Mouse (Mus musculus) neural tube, embryonic 11.5 days (tissue): ENCODE data around the gene Npsr1. TPM values are rescaled to one million over a fixed set of nuclear protein-coding genes. Genes with fewer than 3 reads are reported as not detected.

Experiments
- ATAC-seq: fragments of 200-750 bp; cut with Nextera tagmentation; 2 replicates; pipeline ENCODE4 v1.8.0; 2017; ENCODE audit warnings: moderate number of reproducible peaks, mild to moderate bottlenecking, moderate TSS enrichment, moderate library complexity; ENCODE audit not compliant: insufficient read depth, low FRiP score, low TSS enrichment
- DNase-seq: peaks from one replicate; pipeline ENCODE4 v3.0.0-alpha.2; 2015; ENCODE audit warnings: low spot score
- H3K27ac ChIP-seq: fragments of 300-500 bp; sonication (generic); 2 replicates; pipeline ENCODE4 v1.5.1; 2014; ENCODE audit warnings: low read depth, mild to moderate bottlenecking, low read length
- H3K27me3 ChIP-seq: fragments of 300-500 bp; sonication (generic); 2 replicates; pipeline ENCODE4 v1.6.1; 2014; ENCODE audit warnings: mild to moderate bottlenecking, low read length, mixed read lengths; ENCODE audit not compliant: control insufficient read depth, insufficient read depth
- H3K36me3 ChIP-seq: fragments of 300-500 bp; sonication (generic); 2 replicates; pipeline ENCODE4 v1.6.1; 2014; ENCODE audit warnings: mild to moderate bottlenecking, low read length, moderate library complexity, mixed read lengths; ENCODE audit not compliant: control insufficient read depth, insufficient read depth
- H3K4me1 ChIP-seq: fragments of 300-500 bp; sonication (generic); 2 replicates; pipeline ENCODE4 v1.6.1; 2014; ENCODE audit warnings: low read length, mixed read lengths; ENCODE audit not compliant: control insufficient read depth, insufficient read depth
- H3K4me2 ChIP-seq: fragments of 300-500 bp; sonication (generic); 2 replicates; pipeline ENCODE4 v1.6.1; 2014; ENCODE audit warnings: low read depth, mild to moderate bottlenecking, moderate library complexity
- H3K4me3 ChIP-seq: fragments of 300-500 bp; sonication (generic); 2 replicates; pipeline ENCODE4 v1.5.1; 2014; ENCODE audit warnings: low read depth, low read length
- H3K9ac ChIP-seq: fragments of 300-500 bp; sonication (generic); 2 replicates; pipeline ENCODE4 v1.6.1; 2014; ENCODE audit warnings: mild to moderate bottlenecking, low read length
- H3K9me3 ChIP-seq: fragments of 300-500 bp; sonication (generic); 2 replicates; pipeline ENCODE4 v1.6.1; 2016; ENCODE audit warnings: low read length; ENCODE audit not compliant: control insufficient read depth
- WGBS: fragments of 180-500 bp; shearing (Covaris S2); extraction: QIAGEN DNeasy Blood & Tissue Kit; methylation state at CpG from one replicate; pipeline ENCODE4 v1.1.7; 2014; 5-methylcytosine and 5-hydroxymethylcytosine counted together
- polyA plus RNA-seq: library from polyadenylated mRNA; unstranded; fragments of >200 nt; fragmentation: Nextera tagmentation; extraction: Ambion mirVana; gene quantifications from 2 replicates; pipeline ENCODE4 v1.2.1, GENCODE M21; 2014

The Npsr1 gene
- polyA plus RNA-seq, 1 experiment from 2014 or later: not detected

GRCm38 (mm10) chr9:24280498-24281287, 182.9 kb downstream of the Npsr1 start:
- H3K27ac ChIP-seq: no peak overlapping the region
- no peak overlapping the region for H3K9ac ChIP-seq
- H3K4me2 ChIP-seq: no peak overlapping the region
- WGBS: 89% methylated on average over 2 of the region's 2 CpGs
- H3K27me3 ChIP-seq: no peaks in the 10 kb centered on the region
- H3K4me3 ChIP-seq: no peak overlapping the region
- ATAC-seq: 0 out of 2 replicates have a peak, but pooled peaks have one; percentile 31
- H3K36me3 ChIP-seq: no peaks in the 10 kb centered on the region
- DNase-seq: no peak
- H3K4me1 ChIP-seq: no peaks in the 10 kb centered on the region; the same call in 1 of the 2 replicates
- no peaks in the 10 kb centered on the region for H3K9me3 ChIP-seq

GRCm38 (mm10) chr9:24282617-24283016, 184.8 kb downstream of the Npsr1 start:
- Histone ChIP-seq H3K9me3 (no peaks in the 10 kb centered on the region), H3K27ac (no peak overlapping the region), H3K27me3 (no peaks in the 10 kb centered on the region), H3K4me2 (no peak overlapping the region), H3K4me1 (no peaks in the 10 kb centered on the region; the same call in 1 of the 2 replicates), H3K36me3 (no peaks in the 10 kb centered on the region), H3K4me3 (no peak overlapping the region), H3K9ac (no peak overlapping the region)
- 62% methylated on average over 3 of the region's 3 CpGs for WGBS
- no peak for DNase-seq
- ATAC-seq: peak; percentile 49; the same call in 1 of the 2 replicates

- 72% methylated on average over 2 of the region's 2 CpGs for WGBS
- Histone ChIP-seq H3K27ac (no peak overlapping the region), H3K4me2 (no peak overlapping the region), H3K36me3 (no peaks in the 10 kb centered on the region), H3K27me3 (no peaks in the 10 kb centered on the region), H3K9ac (no peak overlapping the region), H3K4me3 (no peak overlapping the region), H3K9me3 (no peaks in the 10 kb centered on the region), H3K4me1 (no peaks in the 10 kb centered on the region; the same call in 1 of the 2 replicates)
- DNase-seq (peak; percentile 24), ATAC-seq (peak; percentile 79)
Measured at GRCm38 (mm10) chr9:24283071-24283470, 185.3 kb downstream of the Npsr1 start.

GRCm38 (mm10) chr9:24283536-24283935, 185.7 kb downstream of the Npsr1 start:
- Histone ChIP-seq H3K4me3 (no peak overlapping the region), H3K4me2 (no peak overlapping the region), H3K36me3 (no peaks in the 10 kb centered on the region), H3K9ac (no peak overlapping the region), H3K27ac (no peak overlapping the region), H3K9me3 (no peaks in the 10 kb centered on the region), H3K27me3 (no peaks in the 10 kb centered on the region), H3K4me1 (no peaks in the 10 kb centered on the region; the same call in 1 of the 2 replicates)
- no peak for ATAC-seq
- no peak for DNase-seq

- DNase-seq: no peak
- Histone ChIP-seq H3K27me3 (no peaks in the 10 kb centered on the region), H3K27ac (no peak overlapping the region), H3K4me1 (no peaks in the 10 kb centered on the region; the same call in 1 of the 2 replicates), H3K9me3 (no peaks in the 10 kb centered on the region), H3K9ac (no peak overlapping the region), H3K36me3 (no peaks in the 10 kb centered on the region), H3K4me3 (no peak overlapping the region), H3K4me2 (no peak overlapping the region)
- 85% methylated on average over 5 of the region's 5 CpGs for WGBS
- no peak for ATAC-seq
Measured at GRCm38 (mm10) chr9:24284239-24285084, 186.7 kb downstream of the Npsr1 start.

GRCm38 (mm10) chr9:24285419-24285818, 187.6 kb downstream of the Npsr1 start:
- ATAC-seq: no peak
- DNase-seq: no peak
- 92% methylated on average over 5 of the region's 5 CpGs for WGBS
- Histone ChIP-seq H3K4me1 (no peaks in the 10 kb centered on the region; the same call in 1 of the 2 replicates), H3K4me3 (no peak overlapping the region), H3K36me3 (no peaks in the 10 kb centered on the region), H3K27ac (no peak overlapping the region), H3K9me3 (no peaks in the 10 kb centered on the region), H3K27me3 (no peaks in the 10 kb centered on the region), H3K4me2 (no peak overlapping the region), H3K9ac (no peak overlapping the region)

- ATAC-seq: no peak
- WGBS: 44% methylated on average over 6 of the region's 6 CpGs
- H3K4me2 ChIP-seq: no peak overlapping the region
- H3K27me3 ChIP-seq: no peaks in the 10 kb centered on the region
- no peak overlapping the region for H3K27ac ChIP-seq
- H3K9me3 ChIP-seq: no peaks in the 10 kb centered on the region
- DNase-seq: peak; percentile 25
- no peak overlapping the region for H3K9ac ChIP-seq
- H3K4me1 ChIP-seq: no peaks in the 10 kb centered on the region
- no peak overlapping the region for H3K4me3 ChIP-seq
- H3K36me3 ChIP-seq: no peaks in the 10 kb centered on the region
Measured at GRCm38 (mm10) chr9:24291385-24291784, 193.6 kb downstream of the Npsr1 start.

- Histone ChIP-seq H3K36me3 (no peaks in the 10 kb centered on the region), H3K9ac (no peak overlapping the region), H3K27me3 (no peaks in the 10 kb centered on the region), H3K4me3 (no peak overlapping the region), H3K27ac (no peak overlapping the region), H3K9me3 (no peaks in the 10 kb centered on the region), H3K4me2 (no peak overlapping the region), H3K4me1 (no peaks in the 10 kb centered on the region)
- ATAC-seq (no peak), DNase-seq (no peak)
- WGBS: 42% methylated on average over 12 of the region's 12 CpGs
Measured at GRCm38 (mm10) chr9:24293252-24293959, 195.6 kb downstream of the Npsr1 start.
